Mouse (Mus musculus): ENCODE measurements at regions not wholly inside any gene's neighbourhood (a gene's known extent, or its start where the extent isn't known, plus 50 kb on each side); places are given as distances from the start of the nearest gene placed in this dataset.
A peak's percentile ranks its signal among the peaks of the same experiment; 100 is the strongest.

- no peaks in the 10 kb centered on the region for H3K27me3 ChIP-seq
- no peaks in the 10 kb centered on the region for H3K36me3 ChIP-seq
- no peak overlapping the region for H3K4me2 ChIP-seq (replicated peaks)
- no peaks in the 10 kb centered on the region for H3K4me1 ChIP-seq
- ATAC-seq (ENCODE audit: low FRiP score, low read depth) = no peak
- H3K9ac ChIP-seq (replicated peaks) = no peak overlapping the region
- H3K4me3 ChIP-seq = no peak overlapping the region
- no peak overlapping the region for H3K27ac ChIP-seq (replicated peaks)
- WGBS = 81% methylated on average over 4 of the region's 4 CpGs
- H3K9me3 ChIP-seq = no peaks in the 10 kb centered on the region
Observed at GRCm38 (mm10) chr14:110543303-110544134, 211.4 kb downstream of the Slitrk6 start.

- WGBS = 76% methylated on average over 3 of the region's 3 CpGs
- no peaks in the 10 kb centered on the region for H3K27me3 ChIP-seq
- no peaks in the 10 kb centered on the region for H3K9me3 ChIP-seq
- no peak overlapping the region for H3K9ac ChIP-seq (replicated peaks)
- no peaks in the 10 kb centered on the region for H3K4me1 ChIP-seq
- ATAC-seq (ENCODE audit: low FRiP score, low read depth) = no peak
- H3K4me3 ChIP-seq = no peak overlapping the region
- no peaks in the 10 kb centered on the region for H3K36me3 ChIP-seq
- H3K4me2 ChIP-seq (replicated peaks) = no peak overlapping the region
- no peak overlapping the region for H3K27ac ChIP-seq (replicated peaks)
Observed at GRCm38 (mm10) chr14:110527306-110527705, 227.6 kb downstream of the Slitrk6 start.

GRCm38 (mm10) chr14:110485057-110485456, 269.9 kb downstream of the Slitrk6 start:
- H3K27me3 ChIP-seq = no peaks in the 10 kb centered on the region
- no peaks in the 10 kb centered on the region for H3K36me3 ChIP-seq
- H3K9ac ChIP-seq (replicated peaks) = no peak overlapping the region
- H3K4me2 ChIP-seq (replicated peaks) = no peak overlapping the region
- no peak overlapping the region for H3K4me3 ChIP-seq
- H3K27ac ChIP-seq (replicated peaks) = no peak overlapping the region
- WGBS = 89% methylated on average over 3 of the region's 3 CpGs
- no peaks in the 10 kb centered on the region for H3K4me1 ChIP-seq
- H3K9me3 ChIP-seq = no peaks in the 10 kb centered on the region
- ATAC-seq (ENCODE audit: low FRiP score, low read depth) = no peak

GRCm38 (mm10) chr14:110472743-110473142, 282.2 kb downstream of the Slitrk6 start:
- no peak overlapping the region for H3K4me3 ChIP-seq
- no peaks in the 10 kb centered on the region for H3K9me3 ChIP-seq
- H3K27ac ChIP-seq (replicated peaks) = no peak overlapping the region
- no peak overlapping the region for H3K9ac ChIP-seq (replicated peaks)
- 31% methylated on average over 3 of the region's 3 CpGs for whole genome bisulfite sequencing
- H3K4me2 ChIP-seq (replicated peaks) = no peak overlapping the region
- H3K36me3 ChIP-seq = no peaks in the 10 kb centered on the region
- no peak for ATAC-seq (ENCODE audit: low FRiP score, low read depth)
- no peaks in the 10 kb centered on the region for H3K27me3 ChIP-seq
- H3K4me1 ChIP-seq = peaks cover 8% of the 10 kb centered on the region; the same call in 1 of the 2 replicates

- Histone ChIP-seq H3K4me1 (peaks cover 8% of the 10 kb centered on the region; the same call in 1 of the 2 replicates), H3K9me3 (no peaks in the 10 kb centered on the region), H3K27ac (replicated peaks) (no peak overlapping the region), H3K4me2 (replicated peaks) (no peak overlapping the region), H3K4me3 (no peak overlapping the region), H3K27me3 (no peaks in the 10 kb centered on the region), H3K9ac (replicated peaks) (no peak overlapping the region), H3K36me3 (no peaks in the 10 kb centered on the region)
- ATAC-seq (ENCODE audit: low FRiP score, low read depth) = no peak
- 68% methylated on average over 3 of the region's 3 CpGs for WGBS
Observed at GRCm38 (mm10) chr14:110472176-110472575, 282.8 kb downstream of the Slitrk6 start.

DNA sequence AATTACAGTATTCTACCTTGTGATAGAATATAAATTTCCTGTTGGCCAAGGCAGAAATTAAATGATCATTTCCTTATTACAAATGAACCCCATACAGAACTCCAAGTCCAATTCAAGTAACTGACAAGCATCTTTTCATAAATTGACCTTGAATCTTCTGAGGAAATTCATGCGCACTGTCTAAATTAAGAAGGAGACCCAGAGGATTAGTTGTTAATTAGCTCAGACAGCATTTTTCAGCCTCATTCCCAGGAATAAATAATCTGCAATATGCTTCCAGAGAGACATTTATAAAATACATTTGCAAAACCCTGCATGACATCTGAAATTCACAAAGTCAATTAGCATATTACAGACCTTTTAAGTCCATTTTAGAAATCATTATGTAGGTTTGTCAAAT, 284.2 kb downstream of the Slitrk6 start:
- no peak overlapping the region for H3K9ac ChIP-seq (replicated peaks)
- WGBS = 74% methylated on average over 1 of the region's 1 CpGs
- no peak overlapping the region for H3K27ac ChIP-seq (replicated peaks)
- H3K27me3 ChIP-seq = no peaks in the 10 kb centered on the region
- peaks cover 8% of the 10 kb centered on the region; the same call in 1 of the 2 replicates for H3K4me1 ChIP-seq
- H3K9me3 ChIP-seq = no peaks in the 10 kb centered on the region
- no peak overlapping the region for H3K4me2 ChIP-seq (replicated peaks)
- H3K4me3 ChIP-seq = no peak overlapping the region
- H3K36me3 ChIP-seq = no peaks in the 10 kb centered on the region
- ATAC-seq (ENCODE audit: low FRiP score, low read depth) = no peak

DNA sequence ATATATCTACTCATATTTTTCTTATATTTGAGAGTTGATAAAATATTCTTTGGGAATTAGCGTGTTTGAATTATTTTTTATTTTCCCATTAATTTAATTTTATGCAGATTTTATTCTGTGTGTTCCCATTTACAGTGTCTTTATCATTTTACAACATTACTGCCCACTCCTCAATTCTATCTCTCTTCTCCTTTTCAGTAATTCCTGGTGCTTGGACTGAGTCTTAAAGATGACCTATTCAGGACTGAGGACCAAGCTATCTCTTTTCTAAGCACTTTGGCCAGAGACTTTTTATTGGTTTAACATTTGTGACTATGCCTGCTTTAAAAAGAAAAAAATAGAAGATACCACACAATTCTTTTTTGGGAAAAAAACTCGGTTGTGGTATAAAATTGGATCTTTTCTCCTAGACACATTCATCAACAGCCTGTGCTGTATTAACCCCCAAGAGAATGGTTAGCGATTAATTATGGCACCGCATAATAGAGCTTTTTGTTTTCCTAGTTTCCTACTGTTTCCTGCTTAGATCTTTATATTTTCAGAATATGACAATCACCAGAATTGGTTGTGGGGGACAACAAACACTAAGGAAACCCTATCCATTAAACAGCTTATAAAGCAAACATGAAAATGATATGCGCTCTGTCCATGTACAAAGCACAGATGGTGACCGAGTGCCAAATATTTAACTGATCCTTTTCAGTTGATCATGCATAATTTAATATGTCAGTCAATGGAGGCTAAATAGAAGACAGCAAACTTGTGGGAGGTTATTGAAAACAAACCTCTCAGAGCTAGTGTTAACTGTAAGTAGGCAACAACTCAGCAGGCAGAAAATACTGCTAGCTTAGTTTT, 286.3 kb downstream of the Slitrk6 start:
- WGBS = 66% methylated on average over 6 of the region's 6 CpGs

More for the DNA sequence above, 286.3 kb downstream of the Slitrk6 start:
- no peaks in the 10 kb centered on the region for H3K9me3 ChIP-seq
- H3K36me3 ChIP-seq = no peaks in the 10 kb centered on the region
- no peak overlapping the region for H3K27ac ChIP-seq (replicated peaks)
- no peak overlapping the region for H3K9ac ChIP-seq (replicated peaks)
- H3K4me2 ChIP-seq (replicated peaks) = no peak overlapping the region
- H3K27me3 ChIP-seq = no peaks in the 10 kb centered on the region
- H3K4me1 ChIP-seq = peaks cover 8% of the 10 kb centered on the region; the same call in 1 of the 2 replicates
- ATAC-seq (ENCODE audit: low FRiP score, low read depth) = peak; percentile 64
- no peak overlapping the region for H3K4me3 ChIP-seq

All from midbrain, embryonic 12.5 days (tissue).